Mouse (Mus musculus): ENCODE measurements around the gene Cacna2d3. TPM values are rescaled to one million over a fixed set of nuclear protein-coding genes. Genes with fewer than 3 reads are reported as not detected.

The Cacna2d3 gene
- total RNA-seq, 2 experiments from 2014 or later: 0.08 TPM; not detected in 1

DNA sequence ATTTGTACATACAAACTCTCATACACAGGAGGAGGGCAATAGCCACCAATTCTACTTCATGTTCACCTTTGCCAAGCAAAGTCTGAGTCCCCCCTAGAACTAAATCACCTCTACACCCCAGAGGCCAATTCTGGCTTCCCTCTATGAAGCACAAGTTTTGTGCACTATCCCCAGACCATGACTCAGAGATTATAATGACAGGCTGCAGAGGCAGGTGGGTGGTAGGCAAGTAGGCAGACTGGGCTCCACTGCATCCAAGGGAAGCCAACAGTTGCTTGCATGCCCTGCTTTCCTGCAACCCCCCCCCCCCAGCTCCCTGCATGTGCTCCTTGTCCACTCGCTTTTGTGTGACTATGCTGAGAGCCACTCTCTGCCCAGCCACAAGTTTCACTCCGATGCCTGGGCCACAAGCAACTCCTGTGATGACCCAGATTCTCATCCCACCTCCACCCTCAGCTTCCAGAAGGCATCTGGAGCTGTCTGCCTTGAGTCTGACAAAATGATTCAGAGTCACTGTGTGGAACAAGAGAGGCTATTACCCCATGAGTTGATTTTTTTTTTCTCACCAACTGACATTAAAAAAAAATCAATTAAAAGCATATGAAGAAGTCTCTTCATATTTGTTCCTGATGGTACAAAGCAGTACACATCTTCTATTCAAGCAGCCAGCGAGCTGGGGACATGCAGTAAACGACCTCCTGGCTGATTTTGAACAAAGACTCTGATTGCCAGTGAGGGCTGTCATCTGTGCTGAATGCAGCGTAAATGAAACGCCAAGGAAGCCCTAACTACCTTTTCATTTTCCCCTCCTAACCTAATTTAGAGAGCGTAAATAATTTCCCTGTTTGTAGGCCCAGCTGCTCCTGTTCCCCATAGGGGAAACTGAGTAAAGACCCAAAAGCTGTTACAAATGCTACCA, 201.7 kb downstream of the Cacna2d3 start:
- ATAC-seq (replicated peaks; ENCODE audit: low FRiP score, poor library complexity, severe bottlenecking): no peak

DNA sequence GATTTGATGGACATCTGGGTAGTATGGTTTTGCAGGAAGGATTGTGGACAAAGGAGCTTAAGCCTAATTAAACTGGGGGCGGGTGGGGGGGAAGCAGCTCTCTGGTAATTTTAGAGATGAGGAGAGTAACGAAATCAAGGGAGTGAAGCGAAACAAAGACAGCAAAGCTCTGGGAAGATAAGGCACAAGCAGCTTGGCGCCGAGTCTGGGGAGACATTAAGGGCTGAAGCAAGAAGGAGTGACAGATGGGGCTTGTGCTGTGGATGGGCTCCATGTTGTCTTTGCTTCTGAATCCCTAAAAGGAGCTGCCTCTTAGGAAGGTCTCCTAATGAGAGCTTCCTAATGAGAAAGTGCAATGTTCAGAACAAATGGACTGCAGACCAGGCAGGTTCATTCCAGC, 219.0 kb downstream of the Cacna2d3 start:
- ATAC-seq (replicated peaks; ENCODE audit: low FRiP score, poor library complexity, severe bottlenecking): no peak

DNA sequence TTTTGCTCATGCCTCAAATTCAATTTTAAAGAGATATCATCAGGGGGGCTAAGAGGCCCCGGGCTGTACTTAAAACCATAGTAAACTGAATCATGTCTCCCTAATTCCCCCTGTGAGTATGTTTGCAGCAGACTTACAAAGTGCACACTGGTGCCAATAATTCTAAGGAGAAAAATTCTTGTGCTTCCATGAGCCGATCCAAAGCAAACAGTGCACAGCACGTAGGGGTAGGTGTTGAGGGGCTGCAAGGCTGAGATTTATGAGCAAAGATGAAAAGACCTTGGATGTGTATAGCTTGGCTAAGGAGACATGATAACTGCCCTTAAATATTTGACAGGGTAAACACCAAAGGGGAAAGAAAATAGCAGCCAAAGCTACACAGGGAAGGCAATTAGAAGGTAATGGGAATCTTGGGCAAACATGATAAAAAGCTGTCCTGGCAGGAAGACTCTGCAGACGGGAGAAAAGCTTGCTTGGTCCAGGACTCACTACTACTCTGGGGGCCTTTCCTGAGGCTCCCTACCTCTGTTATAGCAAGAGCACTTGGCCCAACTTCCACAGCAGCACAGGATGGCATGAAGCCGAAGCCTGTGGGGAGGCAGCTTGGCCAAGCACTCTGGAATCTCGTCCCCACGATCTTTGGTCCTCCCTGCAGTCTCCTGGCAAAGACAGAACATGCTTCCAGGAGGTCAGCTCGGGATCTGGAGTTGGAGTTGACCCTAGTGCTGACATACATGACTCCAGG, 222.9 kb downstream of the Cacna2d3 start:
- no peak for ATAC-seq (replicated peaks; ENCODE audit: low FRiP score, poor library complexity, severe bottlenecking)

DNA sequence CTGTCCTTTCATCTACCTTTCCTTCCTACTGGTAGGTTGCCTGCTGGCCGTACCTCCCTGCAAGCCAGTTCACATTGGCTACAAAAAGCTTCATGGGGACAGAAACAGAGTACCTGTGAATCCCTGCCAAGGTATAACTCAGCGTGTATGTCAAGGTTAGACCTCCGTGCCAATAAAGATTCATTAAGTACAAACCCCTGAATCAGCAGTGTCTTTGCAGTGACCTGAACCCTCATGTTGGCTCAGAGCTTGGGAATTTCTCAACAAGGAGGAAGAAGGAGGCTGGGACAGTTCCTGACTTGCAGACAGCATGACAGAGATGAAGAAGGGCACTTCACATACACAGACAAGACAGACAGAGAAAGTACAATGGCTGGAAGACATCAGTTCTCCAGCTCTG, 225.1 kb downstream of the Cacna2d3 start:
- ATAC-seq (replicated peaks; ENCODE audit: low FRiP score, poor library complexity, severe bottlenecking): no peak

DNA sequence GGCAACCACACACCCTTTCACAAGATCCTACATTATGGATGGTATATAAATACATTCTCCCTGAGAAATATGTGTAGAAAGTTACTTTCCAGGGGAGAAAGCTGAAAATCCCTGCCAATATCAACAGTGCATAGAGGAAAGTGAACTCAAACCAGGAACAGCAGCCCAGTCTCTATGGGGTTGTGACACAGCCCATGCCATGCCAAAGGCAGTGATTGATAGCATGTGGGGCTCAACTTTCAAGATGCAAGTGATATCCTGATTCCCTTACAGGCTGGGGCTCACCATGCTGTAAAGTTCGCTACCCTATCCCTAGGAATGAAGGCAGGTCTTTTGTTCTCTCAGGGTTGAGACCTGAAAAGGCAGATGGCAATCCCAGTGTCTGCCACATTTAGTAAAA, 229.9 kb downstream of the Cacna2d3 start:
- ATAC-seq (replicated peaks; ENCODE audit: low FRiP score, poor library complexity, severe bottlenecking): no peak

DNA sequence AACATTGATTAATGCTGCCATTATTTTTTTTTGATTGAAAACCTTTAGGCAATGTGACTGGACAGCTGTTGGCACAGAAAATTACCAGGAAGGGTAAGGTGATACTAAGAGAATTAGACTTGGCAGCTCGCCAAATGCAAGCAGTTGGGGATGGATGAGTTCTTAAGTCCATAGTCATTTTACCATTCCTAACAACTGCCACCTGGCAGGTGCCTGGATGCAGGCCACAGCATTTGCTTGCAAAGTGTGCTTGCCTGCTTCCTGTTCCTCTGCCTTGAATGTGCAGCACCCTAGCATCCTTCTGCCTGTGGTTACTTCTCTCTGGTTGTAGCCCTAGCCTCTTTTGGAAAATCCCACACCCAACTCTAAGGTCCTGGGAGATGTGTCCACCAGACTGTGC, 236.2 kb downstream of the Cacna2d3 start:
- no peak for ATAC-seq (replicated peaks; ENCODE audit: low FRiP score, poor library complexity, severe bottlenecking)

DNA sequence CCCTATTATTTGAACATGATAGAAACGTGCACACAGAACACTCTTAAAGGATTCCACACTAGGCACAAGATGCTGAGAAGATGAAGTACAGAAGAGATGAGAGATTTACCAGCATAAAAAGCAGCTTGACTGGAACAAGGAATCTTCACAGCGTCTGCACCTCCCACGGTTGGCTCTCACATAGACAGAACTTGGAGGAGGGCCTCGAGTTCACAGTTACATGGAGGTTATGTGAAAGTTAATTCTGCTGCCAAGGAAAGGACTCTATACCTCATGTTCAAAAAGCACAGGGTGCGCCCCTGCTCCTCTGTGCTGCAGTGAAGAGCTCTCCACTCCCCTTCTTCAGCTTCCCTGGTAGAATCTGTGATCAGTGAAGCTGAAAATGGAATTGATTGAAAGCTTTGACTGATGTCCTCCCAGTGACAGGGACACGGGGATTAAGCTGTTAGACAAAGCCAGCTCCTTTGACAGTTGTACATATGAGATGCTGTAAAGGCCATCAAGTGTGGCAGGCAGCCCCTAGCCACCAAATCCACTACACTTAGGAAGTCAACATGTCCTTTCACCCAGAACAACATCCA, 243.2 kb downstream of the Cacna2d3 start:
- no peak for ATAC-seq (replicated peaks; ENCODE audit: low FRiP score, poor library complexity, severe bottlenecking)

DNA sequence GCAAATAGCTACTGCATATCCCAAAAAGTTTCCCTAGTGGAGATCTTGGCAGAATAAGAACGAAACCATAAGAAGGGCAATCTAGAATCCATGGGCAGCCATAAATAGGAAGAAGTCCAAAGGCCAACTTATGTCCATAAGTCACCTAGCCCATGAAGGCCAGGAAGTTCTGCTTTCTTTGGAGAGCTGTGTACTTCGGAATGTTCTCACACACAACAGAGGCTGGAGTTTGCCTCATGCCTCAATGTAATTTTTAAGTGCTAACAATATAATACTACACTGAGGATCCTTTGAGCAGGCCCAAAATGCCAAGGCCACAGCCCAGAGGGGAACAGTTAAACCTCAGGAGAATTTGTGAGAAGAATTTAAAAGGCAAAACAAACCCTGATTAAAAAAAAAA, 257.4 kb downstream of the Cacna2d3 start:
- no peak for ATAC-seq (replicated peaks; ENCODE audit: low FRiP score, poor library complexity, severe bottlenecking)

DNA sequence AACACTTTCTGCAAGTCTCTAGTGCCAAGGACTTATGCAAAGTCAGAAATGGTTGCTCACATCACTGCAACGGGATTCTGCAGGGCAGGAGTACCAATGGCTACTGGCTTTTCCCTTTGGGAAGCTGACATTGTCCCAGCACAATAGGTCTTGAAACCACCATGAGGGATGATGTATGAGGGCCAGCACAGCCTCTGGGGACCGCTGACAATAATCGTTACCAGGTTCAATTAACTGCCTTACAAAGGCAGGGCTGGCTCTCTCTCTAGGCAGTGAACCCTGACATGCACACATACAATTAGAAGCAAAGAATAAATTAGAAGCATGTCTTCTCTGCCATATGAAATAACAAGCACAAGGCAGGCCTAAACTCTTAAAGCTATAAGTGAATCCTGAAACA, 272.5 kb downstream of the Cacna2d3 start:
- ATAC-seq (replicated peaks; ENCODE audit: low FRiP score, poor library complexity, severe bottlenecking): no peak

DNA sequence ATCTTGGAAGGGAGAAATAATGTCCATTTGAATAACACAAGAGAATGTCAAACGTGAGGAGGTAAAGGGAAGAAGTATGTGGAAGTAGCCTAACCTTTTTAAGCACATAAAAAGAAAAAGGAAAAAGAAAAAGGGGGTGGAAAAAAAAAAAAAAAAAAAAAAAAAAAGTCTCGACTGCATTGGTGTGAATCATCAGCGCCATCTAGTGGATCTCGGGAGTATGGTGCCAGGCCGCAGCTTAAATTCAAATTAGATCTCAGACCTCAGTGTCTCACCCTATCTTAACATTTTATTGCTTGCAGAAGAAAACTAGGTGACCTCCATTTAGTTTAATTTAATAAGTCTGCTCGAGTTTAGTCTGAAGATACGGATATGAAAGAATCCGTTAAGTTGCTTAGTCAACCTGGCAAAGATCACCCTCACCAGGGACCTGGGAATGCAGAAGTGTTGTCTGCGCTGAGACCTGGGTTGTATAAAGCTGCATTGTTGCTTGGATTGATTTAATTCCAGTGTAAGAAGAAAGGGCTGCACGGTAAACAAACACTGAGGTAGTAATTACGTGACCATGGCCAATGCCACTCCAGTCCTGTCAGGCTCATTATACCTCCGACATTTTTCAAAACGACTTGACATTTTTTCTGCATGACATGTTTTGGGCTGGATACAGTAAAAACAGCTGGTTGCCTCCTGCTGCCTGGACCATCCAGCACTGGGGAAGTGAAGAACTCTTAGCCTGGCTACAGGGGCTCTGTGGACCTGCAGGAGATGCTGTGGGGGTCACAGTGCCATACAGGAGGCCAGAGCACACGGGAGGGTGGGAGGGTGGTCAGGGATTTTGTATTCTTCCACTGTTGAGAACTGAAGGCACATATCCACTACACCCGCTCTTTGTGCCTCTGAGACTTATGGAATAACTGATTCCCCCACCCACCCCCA, 278.3 kb downstream of the Cacna2d3 start:
- ATAC-seq (replicated peaks; ENCODE audit: low FRiP score, poor library complexity, severe bottlenecking): no peak

DNA sequence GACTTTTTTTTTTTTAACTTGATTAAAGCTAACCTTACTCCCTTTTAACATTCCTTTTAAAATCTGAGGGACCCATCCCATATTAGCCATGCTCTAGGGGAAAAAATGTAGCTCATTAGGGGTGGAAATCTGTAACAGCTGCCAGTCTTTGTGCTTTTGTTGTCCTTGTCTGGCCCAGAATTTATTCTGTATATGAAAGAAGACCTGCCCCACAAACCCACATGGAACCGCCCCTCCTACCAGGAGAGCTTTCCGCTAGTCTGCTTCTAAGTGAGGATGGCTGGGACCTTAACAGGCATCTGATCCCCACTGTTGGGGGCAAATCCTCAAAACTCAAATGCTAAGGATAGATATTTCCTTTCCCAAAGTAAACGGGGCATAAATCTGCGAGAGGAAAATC, 279.2 kb downstream of the Cacna2d3 start:
- no peak for ATAC-seq (replicated peaks; ENCODE audit: low FRiP score, poor library complexity, severe bottlenecking)

DNA sequence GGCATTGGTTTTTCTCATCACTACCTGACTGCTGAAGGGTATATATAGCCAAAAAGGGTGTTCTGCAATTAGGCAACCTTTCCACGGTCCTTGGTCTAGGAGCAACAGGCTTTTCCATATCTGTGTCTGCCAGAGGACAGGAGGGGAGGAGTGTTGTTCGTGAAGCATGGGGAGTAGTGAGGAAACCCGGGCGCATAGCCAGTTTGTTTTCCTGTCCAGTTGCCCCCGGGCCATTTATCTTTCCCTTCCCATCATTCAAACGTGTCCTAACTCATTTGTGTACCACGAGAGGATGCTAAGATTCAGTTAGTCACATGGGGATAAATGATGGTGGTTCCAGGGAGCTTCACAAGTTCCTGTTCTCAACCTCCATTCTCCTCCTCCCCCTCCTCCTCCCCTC, 283.0 kb downstream of the Cacna2d3 start:
- no peak for ATAC-seq (replicated peaks; ENCODE audit: low FRiP score, poor library complexity, severe bottlenecking)

DNA sequence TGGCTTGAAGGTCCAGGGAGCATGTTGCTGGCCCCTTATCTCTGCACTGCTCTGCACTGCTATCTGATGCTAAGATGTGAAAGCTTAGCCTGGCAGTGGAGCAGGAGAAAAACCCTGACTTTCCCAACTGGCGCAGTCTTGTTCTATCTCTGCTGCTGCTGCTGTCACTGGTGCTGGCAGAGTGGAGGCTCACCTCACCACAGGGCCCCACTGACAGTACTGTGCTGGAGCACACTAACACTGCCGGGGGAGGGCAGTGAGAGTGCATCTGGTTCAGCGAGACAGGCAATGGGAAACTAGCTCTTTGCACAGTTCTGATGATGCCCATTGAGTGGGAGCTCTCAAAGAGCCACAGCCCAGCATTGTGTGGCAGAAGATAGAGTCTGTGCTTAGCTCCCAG, 283.4 kb downstream of the Cacna2d3 start:
- no peak for ATAC-seq (replicated peaks; ENCODE audit: low FRiP score, poor library complexity, severe bottlenecking)

DNA sequence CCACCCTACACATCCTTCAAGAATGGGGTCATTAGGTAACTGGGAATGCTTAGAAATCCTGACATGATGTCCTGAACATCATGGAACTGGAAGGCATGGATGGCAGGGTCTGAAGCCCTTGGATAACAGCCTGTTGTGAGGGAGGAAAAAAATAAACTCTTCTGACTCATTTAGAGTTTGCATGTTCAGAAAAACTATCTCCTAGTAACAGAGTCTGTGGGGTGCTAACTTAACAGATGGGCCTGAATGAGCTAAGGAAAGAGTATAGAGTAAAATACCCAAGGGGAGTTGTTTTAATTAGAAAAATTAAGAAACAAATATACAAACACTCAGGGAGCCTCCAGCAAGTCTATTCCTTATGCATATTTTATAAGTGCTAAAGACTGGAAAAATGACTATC, 286.5 kb downstream of the Cacna2d3 start:
- no peak for ATAC-seq (replicated peaks; ENCODE audit: low FRiP score, poor library complexity, severe bottlenecking)

DNA sequence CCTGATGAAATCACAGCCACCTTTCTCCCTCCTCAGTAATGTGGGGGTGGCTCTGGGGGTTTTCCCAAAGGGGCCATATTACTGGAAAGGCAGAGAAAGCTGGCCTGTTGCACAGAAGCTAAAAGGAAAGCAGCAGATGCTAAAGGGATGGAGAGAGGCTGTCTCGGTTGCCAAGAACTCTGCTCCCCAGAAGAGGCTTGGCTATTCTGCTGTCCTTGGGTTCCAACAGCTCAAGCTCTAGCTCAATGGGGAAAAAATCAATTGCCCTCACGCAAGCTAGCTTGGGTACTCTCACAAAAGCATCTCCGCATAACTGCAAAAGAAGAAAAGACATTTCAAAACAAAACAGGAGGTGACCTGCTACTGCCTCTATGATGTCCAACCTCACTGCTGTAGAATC, 287.9 kb downstream of the Cacna2d3 start:
- no peak for ATAC-seq (replicated peaks; ENCODE audit: low FRiP score, poor library complexity, severe bottlenecking)

DNA sequence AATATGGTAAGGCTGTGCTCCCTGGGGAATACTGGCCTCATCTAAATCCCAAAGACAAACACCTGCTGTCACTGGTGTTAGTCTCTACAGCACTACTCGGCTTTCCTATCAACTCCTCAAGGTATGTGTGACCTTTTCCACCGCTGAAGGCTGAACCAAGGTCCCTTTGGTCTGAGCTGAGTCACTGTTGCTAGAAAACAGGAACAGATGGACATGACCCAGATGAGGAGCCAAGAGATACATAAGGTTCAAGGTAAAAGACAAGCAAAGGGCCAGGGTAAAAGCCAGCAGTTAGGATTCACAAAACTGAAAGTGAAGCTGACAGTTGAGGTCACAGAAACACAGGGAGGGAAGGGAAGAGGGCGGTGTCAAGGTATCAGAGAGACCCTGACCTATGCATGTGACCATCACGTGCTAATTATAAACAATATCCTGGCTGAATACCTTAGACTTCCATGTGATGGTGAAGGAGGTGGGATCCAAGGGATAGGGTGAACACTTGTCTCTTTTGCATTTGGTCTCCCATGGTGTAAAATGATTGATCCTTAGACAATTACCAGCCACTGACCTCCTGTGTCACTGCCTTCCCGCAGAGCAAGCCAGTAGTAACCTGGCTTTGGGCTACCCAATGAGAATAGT, 288.5 kb downstream of the Cacna2d3 start:
- ATAC-seq (replicated peaks; ENCODE audit: low FRiP score, poor library complexity, severe bottlenecking): no peak

DNA sequence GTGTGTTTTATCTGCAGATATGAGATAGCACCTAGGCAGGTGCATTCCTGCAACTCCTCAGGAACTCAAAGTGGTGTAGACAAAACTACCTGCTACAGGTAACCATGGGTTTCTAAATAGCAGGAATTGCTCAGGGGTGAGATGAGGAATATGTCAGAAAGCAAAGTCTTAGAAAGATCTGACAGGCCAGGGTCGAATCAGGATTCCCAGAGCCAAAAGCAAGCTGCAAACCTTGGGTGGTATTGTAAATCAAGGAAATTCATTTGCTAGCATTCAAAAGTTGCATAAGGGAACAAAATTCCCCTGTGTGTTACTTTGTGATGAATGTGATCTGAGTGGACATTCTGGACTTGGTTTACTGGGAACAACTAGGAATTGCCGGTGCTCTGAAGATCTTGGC, 291.9 kb downstream of the Cacna2d3 start:
- ATAC-seq (replicated peaks; ENCODE audit: low FRiP score, poor library complexity, severe bottlenecking): no peak

DNA sequence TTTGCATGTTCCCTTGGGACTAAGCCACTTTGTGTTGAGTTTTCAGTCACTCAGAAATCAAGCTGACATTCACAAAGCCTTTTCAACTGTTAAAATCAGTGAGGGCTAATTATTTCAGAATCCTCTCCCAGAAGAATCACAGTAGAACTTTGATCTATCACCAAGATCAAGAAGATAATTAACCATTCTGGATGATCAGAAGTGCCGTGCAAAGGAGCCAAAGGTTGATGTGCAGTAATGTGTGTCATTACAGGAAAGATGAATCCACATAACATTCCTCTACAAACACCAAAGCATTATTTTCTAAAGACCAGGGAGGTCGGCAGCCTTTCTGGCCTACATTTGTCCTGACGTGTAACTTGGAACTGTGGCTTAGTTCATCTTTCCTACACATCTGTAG, 296.0 kb downstream of the Cacna2d3 start:
- ATAC-seq (replicated peaks; ENCODE audit: low FRiP score, poor library complexity, severe bottlenecking): no peak

DNA sequence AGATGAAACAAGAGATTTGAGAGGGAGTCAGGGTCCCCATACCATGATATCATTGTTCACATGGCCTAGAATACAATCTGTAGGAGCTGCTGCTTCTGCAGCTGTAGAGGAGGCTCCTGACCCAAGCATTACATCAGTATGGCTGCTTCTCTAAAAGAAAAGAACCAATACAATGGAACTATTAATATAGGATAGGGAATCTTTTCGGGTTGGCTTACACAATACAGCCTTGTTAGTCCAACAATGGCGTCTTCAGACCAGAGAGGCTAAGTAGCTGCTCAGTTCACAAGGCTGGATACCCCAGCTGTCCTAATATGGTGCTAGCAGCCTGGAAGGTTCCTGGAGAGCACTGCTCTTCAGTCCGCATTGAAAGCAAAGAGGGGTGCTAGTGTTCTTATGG, 296.5 kb downstream of the Cacna2d3 start:
- no peak for ATAC-seq (replicated peaks; ENCODE audit: low FRiP score, poor library complexity, severe bottlenecking)

DNA sequence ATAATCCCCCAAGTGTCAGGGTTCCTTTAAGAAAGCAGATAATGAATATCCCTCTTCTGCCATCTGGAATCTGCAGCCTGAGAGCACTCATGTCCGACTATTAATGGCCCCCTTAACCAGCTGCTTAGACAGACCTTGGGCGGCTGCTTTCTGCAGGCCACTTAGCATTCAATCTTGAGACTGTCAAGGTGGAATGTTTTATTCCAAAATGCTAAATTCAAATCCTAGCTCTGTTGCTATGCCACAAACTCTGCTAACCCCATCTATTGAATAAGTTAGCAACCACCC, 315.8 kb downstream of the Cacna2d3 start:
- ATAC-seq (replicated peaks; ENCODE audit: low FRiP score, poor library complexity, severe bottlenecking): no peak

Data from erythroid progenitor cell, adult 5-6 weeks (primary cell).